Mouse (Mus musculus) neutrophil, adult 83 days (primary cell): ENCODE data around the gene Bcl2l14. TPM values are rescaled to one million over a fixed set of nuclear protein-coding genes. Genes with fewer than 3 reads are reported as not detected.

Source experiments
- total RNA-seq, 2 experiments: library from RNA; stranded (reverse); gene quantifications; one replicate each; pipeline ENCODE4 v1.2.4; 2023

The Bcl2l14 gene
- under 1 TPM in 1 of 2 experiments, not detected in 1; 0.48 TPM for total RNA-seq

DNA sequence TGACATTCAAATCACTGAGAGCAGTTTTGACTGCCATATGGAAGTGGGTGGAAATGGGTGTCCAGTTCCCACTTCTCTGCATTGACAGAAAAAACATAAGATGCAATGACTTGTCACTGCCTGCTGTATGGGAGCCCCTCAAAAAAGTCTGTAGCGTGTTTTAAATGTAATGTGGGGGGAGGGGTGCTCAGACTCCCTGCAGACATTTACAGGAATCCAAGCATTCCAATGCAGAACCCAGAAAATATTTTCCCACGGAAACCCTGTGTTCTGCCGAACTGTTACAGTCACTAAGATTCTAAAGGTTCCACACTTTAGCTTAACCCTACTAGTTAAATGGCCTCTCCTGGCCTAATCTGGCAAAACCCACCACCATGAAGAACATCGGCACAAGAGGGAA is at the start of gene Bcl2l14:
TSS of gene Bcl2l14 (plus strand) at position 301 of the 400 bp plus-strand sequence.

Other genes starting within 250 kb of the Bcl2l14 start
- 10 to 100 TPM; 13.6 to 14.7 TPM for gene Lrp6, start 170.6 kb downstream of the Bcl2l14 start, total RNA-seq
- gene Mansc1, start 236.2 kb downstream of the Bcl2l14 start, total RNA-seq: 1 to 10 TPM in 1 of 2 experiments, under 1 TPM in 1; 0.70 to 1.1 TPM
- 10 to 100 TPM; 11.3 to 14.1 TPM for gene Borcs5, start 243.2 kb downstream of the Bcl2l14 start, total RNA-seq